Mouse (Mus musculus) urinary bladder, postnatal 14 days (tissue): ENCODE results near the gene Galnt18.
A peak's percentile ranks its signal among the peaks of the same experiment; 100 is the strongest.

Experiments used
- DNase-seq: peaks from one replicate; pipeline ENCODE4 v3.0.0; 2021; ENCODE audit warnings: low spot score

The Galnt18 gene

DNA sequence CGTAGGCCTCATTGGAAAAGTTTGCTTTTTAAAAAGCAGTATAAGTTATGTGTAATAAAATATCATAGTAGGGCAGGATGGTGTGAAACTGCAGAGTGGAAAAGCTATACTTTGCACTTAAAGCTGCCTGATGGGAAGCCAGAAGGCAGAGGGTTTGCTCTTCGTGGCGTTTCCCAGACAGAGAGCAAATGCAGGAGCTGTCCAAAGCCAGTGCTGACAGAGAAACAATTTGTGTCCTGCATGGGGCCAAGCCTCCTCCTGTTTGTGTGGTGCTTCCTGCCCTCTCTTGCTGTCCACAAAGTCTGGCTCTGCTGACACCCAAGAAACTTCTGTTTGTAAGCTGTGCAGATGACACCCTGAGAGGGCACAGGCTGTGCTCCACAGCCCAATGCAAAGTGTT lies 220.8 kb downstream of the Galnt18 start:
- no peak for DNase-seq

DNA sequence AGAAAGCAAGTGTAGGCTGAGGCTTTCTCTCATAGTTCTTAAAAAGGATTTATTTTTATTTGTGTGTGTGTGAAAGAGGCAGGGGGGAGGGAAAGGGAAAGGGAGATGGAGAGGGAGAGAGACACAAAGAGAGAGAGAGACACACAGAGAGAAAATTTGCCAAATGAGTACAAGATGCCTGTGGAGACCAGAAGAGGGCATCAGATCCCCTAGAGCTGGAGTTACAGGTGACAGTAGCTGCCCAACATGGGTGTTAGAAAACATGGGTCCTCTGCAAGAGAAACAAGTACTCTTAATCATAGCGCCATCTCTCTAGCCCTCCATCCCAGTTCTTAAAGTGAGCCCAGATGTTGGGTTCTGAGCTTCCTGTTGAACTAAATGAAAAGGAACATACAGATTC lies 228.8 kb downstream of the Galnt18 start:
- no peak for DNase-seq

DNA sequence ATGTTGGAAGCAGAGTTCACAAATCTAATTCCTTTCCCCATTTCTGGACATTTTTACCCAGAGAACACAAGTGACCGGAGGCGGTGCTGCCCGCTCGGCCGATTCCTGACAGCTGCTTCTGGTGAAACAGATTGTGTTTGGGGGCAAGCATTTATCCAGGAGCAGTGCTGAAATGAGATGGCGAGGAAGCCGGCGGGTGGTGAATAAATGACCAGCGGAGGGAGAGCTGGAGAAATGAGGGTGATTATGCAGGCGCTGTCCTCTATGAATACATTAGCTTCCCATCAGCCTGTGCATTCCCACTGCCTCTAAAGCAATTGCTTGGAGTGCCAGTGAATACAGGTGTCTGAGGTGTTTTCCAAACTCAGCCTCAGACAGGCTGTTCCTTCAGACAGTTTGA lies 232.7 kb downstream of the Galnt18 start:
- DNase-seq: no peak

GRCm38 (mm10) chr7:111545614-111546013 lies 234.2 kb downstream of the Galnt18 start:
- DNase-seq: no peak

DNA sequence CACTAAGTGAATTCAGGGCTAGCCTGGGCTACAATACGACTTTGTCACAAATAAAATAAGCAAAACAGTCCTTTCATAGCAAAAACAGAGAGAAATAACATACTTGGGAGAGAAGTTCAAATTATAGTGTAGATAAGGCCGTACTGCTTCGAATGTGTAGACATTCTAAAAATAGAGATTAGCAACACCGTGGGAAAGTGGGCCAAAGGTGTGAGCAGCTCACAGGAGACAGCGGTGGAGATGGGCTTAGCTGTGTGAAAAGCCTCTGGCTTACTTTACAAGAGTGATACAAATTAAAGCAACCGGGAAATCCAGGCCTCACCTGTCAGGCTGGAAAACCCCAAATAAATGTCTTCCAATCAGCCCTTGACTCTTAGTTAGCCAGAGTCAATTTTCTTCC lies 241.8 kb downstream of the Galnt18 start:
- DNase-seq: no peak

DNA sequence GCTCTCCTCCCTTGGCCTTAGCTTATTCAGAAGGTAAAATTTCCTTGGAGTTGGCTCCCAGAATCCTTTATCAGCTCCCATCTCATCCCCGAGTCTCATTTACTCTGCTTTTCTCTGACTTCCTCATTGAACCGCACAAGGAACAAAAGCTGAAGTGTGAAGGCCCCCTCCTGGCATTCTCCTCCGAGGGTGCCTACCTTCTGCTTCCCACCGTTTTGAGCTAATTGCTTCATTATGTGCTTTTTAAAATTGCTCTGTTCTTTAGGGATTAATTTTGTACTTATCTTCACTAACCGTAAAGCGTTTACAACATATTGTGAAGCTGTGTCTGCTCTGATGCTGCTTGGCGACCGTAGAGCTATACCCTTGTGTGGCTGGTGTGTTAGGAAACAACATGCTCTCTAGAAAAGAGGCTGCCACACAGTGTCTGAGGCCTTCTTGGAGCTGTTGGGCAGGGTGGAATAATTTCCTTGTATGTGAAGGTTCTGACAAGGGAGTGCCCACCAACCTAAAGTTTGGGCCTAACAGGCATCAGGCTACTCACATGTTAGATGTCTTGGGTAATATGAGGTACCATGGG lies 244.9 kb downstream of the Galnt18 start:
- no peak for DNase-seq

- DNase-seq: peak; percentile 26
Measured at GRCm38 (mm10) chr7:111528961-111529643, 250.7 kb downstream of the Galnt18 start.

DNA sequence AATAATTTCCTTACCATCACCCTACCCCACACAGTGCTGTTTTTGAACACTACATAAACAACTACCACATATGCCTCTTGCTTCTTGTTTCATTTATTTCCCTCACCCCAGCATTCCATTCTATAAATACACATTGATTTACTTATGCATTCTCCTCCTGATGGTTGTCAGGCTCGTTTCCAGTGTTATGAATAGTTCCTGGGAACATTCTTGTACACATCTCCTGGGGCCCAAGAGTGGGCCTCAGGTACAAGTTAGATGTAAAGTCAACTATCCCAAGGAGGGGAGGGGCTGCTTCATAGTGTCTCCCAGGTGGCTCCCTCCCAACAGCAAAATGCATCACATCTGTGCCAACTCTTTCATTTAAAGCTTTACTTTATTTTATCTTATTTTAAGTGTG lies 251.3 kb downstream of the Galnt18 start:
- DNase-seq: no peak

DNA sequence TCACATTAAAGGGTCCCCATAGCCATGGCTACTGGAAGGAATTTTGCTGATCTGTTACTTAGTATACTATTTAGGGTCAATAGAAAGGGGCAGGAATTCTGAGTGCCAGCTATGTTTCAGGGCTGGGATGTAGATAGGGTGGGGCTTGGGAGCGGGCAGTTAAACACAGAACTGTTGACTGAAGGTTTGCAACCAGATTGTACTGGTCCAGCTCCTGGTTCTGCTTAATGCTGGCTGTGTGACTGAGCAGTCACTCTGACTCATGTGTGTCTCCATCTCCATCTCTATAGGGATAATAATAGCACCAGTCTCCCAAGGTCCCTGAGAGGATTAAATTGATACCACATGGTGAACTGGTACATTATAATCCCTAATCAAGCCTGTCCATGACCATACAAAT lies 258.9 kb downstream of the Galnt18 start:
- no peak for DNase-seq

GRCm38 (mm10) chr7:111518581-111519242 lies 261.1 kb downstream of the Galnt18 start:
- no peak for DNase-seq

DNA sequence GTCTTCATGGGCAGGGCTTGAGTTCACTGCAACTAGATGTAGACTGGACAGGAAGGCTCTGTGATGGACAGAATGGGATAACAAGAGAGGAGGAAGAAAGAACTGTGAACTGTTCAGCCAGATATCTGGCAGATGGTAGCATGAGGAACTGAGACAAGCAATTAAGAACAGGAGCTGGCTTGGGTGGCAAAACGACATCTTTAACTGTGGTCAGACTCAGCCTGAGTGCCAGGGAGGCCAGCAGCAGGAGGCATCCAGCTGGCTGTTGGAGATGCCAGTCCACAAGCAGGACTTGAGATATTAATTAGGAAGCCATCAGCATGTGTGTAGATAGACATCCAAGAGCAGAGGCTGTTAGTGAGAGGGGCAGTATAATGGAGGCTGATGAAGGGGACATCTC lies 262.9 kb downstream of the Galnt18 start:
- no peak for DNase-seq

DNA sequence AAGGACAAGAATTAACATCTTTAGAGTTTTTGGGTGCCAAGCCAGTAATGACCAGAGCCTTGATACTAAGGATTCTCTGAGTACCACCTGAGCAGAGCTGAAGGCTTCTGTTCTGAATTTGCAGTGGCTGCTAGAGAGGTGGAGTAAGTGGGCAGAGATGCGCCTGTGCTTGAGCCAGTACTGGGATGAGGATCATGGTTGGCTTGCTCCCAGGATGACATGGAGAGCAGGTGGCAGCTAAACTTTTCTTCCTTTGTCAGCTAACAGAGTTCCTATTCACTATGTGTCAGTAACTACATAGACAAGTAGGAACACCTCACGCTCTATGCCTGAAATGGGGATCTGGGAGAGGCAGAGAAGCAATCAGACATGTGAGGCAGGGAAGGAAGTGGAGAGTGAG lies 264.3 kb downstream of the Galnt18 start:
- DNase-seq: no peak

GRCm38 (mm10) chr7:111509167-111509854 lies 270.5 kb downstream of the Galnt18 start:
- DNase-seq: no peak

GRCm38 (mm10) chr7:111500616-111501015 lies 279.2 kb downstream of the Galnt18 start:
- no peak for DNase-seq

DNA sequence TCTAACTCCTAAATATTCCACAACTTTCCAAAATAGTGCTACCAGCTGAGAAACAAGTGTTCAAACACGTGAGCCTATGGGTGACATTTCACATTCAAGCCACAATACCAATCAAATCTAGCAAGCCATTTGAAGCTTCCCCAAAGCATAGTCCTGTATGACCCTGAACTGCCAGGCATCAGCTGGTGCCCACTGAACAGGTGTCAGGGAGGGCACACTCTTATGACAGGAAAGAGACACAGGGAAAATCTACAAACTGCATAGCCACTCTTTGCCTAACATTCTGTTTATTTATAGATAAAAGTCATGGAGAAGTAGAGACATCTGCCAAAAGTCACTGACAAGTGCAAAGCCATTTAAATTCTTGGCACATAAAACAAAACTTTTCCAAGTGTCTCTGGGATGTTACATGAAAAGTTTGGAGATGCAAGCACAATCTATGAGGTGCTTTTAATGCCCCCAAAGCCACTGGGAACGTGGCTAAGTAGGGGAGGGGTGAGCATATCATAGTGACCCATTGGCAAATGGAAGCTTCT lies 280.5 kb downstream of the Galnt18 start:
- DNase-seq: no peak

DNA sequence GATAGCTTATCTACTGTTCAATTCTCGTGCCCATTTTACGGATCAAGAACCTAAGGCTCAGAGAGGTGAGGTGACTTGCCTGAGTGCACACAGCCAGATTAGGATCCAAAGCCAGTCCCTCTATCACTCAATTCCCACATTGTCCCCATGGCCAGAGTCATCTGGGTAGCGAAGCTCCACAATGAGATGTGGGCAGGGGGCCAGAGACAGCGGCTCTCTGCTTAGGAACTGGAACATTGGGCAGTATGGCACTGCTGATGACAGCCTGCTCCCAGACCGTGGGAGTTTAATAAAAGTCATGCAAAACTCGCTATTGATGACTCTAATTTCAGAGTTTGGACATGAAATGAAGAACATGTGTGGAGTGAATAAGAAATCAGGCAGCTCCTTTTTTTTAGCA lies 282.6 kb downstream of the Galnt18 start:
- DNase-seq: no peak

DNA sequence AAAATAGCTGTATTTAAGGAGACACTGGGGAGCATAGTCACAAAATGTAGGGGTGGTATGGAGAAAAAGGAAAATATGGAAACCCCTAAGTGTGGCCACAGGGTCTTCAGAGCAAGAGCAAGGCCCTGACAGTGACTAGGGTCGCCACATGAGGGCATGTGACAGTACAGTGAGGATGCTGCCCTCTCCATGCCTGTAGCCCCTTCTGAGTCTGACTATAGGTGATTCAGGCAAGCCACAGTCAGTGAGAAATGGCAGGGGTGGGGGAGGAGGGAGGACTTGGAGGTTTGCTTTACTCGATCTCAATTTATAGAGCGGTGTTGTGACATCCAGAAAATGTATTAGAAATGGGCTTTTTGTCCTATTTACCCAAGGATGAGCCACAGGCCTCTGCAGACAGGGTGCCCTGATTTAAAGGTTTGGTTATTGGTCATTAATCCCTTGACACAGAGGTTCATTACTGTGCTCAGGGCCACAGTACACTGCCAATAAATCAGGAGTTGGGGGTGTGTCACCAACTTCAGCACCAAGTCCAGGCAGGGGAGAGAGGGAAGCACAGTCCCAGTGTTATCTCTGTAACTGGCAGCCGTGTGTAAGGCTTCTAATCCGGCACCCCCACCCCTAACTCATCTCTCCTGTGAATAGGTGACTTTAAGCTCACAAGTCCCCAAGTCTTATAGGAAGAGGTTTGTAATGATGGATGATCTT lies 287.4 kb downstream of the Galnt18 start:
- no peak for DNase-seq

DNA sequence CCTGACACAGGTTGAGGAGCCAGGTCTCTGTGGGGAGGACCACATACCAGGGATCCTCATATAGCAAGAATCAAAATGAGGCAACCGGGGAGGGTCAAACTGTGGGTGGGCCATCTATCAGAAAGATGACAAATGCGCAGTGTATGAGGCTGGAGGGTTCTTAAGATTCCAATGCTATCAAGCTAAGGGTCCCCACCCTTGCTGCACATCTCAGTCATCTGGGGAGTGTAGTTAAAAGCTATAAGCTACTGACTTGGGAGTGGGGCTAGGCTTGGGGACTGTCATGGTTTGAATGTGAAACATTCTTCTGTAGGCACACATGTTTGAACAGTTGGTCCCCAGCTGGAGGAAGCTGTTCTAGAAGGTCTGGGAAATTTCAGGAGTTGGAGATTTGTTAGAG lies 288.2 kb downstream of the Galnt18 start:
- DNase-seq: no peak

DNA sequence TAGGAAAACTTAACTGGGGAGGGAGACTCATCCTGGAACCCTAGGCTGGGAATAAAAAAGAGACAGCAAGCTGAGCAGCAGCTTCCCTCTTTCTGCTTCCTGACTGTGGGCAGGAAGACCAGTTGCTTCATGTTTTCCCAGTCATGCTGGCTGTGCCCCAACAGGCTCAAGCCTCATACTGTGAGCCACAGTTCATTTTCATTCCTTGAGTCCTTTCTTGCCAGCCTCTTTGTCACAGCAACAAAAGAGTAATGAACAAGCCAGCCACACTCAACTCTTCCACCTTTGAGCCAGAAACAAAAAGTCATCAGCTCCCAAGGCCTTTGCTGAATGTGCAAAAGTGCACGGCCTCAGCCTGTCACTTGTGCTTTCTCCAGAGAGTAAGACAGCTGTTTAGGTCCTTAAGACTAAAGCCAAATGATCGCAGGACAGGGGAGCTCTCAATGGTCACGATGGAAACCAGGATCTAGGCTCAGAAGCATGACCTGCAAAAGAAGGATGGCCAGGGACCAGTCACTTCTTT lies 292.9 kb downstream of the Galnt18 start:
- DNase-seq: peak; percentile 8

DNA sequence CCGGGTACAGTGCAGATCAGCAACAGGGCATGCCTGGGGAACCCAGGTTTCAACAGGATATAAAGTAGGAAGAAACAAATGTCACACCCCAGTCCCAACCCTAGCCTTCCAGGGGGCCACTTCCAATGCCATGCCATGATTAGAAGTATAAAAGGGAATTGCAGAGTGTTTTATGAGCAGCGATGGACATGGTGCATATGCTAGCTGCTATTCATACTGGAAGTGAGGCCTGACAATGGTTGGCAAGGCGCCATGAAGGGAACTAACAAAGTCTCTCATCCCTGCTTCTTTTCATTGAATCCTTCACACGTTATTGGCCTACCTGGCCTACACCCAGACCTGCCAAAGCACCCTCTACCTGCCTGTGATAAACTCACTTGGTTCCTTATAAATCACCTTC lies 295.9 kb downstream of the Galnt18 start:
- DNase-seq: no peak

DNA sequence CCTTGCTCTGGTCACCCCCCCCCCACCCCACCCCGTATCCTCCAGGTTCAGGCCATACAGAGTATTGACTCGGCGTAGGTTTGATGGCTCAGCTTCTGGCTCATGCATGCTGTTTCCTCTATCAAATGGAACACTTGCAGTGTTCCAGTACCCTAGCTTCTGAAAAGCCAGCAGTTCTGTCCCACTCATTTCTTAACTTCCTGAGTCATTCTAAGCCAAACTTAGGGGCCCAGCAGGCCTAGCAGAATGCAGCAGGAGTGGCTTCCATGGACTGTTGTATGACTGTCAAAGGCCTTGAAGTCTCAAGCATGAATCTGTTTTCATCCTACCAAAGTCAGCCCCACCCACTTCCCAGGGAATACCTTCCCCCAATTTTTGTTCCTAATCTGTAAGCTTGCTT lies 296.5 kb downstream of the Galnt18 start:
- DNase-seq: no peak

GRCm38 (mm10) chr7:111467715-111468114 lies 312.1 kb downstream of the Galnt18 start:
- no peak for DNase-seq
